Mouse (Mus musculus): Measurements from ENCODE around the gene Nek2. TPM values are rescaled to one million over a fixed set of nuclear protein-coding genes. Genes with fewer than 3 reads are reported as not detected.

Nek2 gene
- under 1 TPM; 0.17 to 0.18 TPM for total RNA-seq (2021)
- long read RNA-seq, experiment 1, partial matches to known transcripts, result 0 of 1 reads
- long read RNA-seq, experiment 1, other reads (novel, unspliced or antisense), result 0 of 1 reads
- long read RNA-seq, experiment 2, result 0 reads

DNA sequence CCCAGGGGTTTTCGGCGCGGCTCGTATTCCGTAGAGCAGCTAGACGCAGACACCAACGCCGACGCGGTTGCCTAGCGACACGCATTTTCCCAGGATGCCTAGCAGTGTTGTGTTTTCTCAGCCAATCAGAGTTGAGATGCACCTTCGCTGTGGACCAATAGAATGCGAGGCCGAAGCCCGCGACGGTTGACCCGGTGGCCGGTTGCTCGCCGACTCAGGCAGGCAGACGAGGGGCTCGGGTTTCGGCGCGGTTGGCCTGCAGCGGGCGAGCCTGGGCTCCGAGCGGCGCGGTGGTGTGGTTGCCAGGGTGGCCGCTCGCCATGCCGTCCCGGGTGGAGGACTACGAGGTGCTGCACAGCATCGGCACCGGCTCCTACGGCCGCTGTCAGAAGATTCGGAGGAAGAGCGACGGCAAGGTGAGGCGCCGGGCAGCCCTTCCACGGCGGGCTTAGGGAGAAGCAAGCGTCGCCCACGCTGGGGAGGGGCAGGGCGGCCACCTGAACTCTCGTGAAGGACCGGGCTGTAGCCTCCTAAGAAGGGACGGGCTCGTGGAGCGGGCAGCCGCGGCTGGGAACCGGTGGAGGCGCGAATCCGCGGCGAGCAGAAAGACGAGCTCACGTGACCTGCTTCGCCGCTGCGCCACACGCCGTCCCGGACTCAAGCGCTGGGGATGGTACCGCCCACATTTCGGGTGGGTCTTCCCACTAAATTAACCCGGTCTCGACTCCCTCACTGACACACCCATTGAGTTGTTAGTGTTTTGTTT is at the start of gene Nek2:
Nek2 (plus strand) TSS at position 119 of the 766 bp plus-strand sequence.
- peak; percentile 97 to 98 for DNase-seq

DNA sequence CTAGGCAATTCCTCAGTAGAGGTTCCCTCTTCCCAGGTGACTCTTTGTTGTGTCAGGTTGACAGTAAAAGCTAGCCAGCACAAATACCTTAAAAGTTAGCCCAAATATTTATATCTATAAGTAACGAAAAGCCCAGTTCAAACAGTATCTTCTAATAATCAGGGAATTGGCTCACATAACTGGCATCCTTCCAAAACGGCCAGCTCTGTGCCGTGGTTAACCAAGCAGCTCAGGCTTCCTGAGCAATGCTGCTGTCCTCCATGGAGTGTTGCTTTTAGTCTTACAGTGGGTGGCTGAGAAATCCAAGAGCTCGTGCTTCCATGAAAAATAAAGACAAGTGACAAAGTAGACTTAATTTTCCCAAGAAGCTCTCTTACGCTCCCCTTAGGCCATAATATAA is 47.1 kb upstream of the Nek2 start:
- no peak for DNase-seq

DNA sequence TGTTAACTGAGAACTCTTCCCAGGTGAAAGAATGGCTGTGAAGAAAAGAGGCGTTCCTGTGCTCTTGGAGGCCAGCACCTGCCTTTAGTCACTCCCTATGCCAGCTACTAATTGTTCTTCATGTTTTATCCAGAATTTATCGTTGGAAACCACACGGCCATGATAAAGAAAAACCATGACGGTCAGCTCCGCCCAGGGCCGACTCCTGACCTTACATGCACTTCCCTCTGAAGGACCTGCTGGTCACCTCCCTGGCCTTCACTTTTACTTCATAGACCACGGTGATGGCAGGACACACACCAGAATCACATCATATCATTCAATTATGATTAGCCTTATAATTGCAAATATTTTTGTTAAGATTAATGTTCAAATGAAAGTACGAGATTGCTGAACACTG is 46.1 kb upstream of the Nek2 start:
- DNase-seq, result no peak

DNA sequence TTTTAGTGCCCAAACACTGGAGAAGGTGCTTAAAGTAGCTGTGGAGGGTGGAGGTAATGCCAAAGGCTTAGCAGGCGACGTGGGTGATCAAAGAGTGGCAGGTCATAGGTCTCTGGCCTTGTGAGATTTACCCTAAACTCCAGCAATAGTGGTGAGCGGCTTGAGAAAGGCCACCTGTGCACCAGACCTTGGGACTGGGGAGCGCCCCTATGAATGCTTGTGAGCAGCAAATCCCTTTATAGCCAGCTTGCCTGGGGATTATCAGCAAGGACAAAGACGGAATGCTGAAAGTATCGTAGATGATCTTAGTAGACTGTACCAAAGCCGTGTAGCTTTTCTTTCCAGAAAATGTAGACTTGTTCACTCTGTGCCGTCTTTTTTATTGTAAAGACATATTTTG is 43.7 kb upstream of the Nek2 start:
- DNase-seq, result no peak

- DNase-seq, result no peak
Observed at GRCm38 (mm10) chr1:191780470-191780869, 40.8 kb upstream of the Nek2 start.

DNA sequence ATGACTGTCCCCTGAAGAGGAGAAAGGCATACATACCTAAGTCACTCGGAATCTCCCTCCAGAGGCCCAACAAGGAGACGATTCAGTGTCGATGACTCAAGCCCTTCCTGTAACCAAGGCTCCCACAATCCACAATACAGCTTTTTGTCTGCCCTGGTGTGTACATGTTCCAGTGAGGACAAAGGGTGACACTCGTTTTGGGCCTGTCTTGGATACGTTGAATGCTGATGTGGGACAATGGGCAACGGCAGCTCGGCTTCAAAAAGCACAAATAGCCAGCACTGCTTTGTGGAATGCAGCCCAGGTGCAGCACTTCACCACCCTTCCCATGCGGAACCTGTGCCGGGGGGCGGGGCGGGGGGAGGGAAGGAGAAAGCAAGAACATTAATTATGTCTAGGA is 36.1 kb upstream of the Nek2 start:
- DNase-seq, result no peak

DNA sequence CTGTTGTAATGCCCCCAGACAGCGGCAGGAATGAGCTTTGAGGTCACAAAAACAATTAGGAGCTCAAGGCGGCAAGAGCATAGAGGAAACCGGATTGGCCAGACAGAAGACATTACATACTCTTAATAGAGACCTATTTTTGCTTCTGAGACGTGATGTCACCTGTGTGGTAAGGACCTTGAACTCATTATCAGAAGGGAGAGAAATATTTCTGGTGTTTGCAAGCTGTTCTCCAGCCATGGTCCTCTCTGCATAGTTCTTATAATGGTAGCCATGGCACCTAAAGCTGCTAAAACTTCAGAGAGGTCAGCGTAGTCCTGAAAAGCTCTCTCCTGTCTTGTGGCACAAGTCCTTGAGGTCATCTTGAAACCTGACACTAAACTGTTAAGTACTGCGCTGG is 35.0 kb upstream of the Nek2 start:
- DNase-seq, result no peak

DNA sequence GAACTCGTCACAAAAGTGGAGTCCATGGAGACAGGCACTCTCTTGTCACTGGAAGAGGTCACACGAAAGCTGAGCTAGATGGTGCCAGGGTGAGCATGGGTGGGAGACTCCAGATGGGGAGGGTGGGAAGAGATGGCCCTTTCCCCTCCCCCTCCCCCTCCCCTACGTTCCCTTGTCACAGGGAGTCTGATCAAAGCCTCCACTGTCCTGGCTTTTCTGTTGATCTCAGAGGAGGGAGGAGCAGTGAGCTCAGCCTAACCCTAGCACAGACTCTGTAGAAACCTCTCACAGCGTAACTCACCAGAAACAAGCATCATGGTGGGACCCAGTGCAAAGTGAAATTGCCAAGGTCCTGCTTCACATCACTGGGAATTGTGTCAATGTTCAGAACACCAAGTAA is 33.9 kb upstream of the Nek2 start:
- DNase-seq, result no peak

DNA sequence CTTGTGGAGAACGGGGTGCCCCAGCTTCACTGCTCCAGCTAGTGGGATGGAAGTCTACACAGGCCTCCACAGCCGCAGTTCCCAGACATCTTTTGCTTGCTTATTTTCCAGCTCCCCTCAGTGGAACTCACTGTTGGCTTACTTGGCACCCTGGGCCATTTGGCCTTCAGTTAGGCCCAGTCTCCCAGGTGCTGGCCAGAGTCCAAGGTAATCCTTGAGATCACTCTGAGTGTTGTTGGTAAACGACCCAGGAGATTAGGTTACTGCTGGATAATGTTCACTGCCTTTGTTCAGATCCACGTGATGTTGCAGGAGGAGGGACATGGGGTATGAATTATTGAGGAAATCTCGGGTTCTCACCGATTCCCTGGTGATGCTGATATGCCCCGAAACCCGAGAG is 28.3 kb upstream of the Nek2 start:
- no peak for DNase-seq

- DNase-seq, result peak; percentile 38 to 46
Observed at GRCm38 (mm10) chr1:191793888-191794532, 27.2 kb upstream of the Nek2 start.

GRCm38 (mm10) chr1:191796238-191796896 is 24.9 kb upstream of the Nek2 start:
- no peak for DNase-seq

GRCm38 (mm10) chr1:191802093-191802819 is 19.0 kb upstream of the Nek2 start:
- DNase-seq, result no peak

DNA sequence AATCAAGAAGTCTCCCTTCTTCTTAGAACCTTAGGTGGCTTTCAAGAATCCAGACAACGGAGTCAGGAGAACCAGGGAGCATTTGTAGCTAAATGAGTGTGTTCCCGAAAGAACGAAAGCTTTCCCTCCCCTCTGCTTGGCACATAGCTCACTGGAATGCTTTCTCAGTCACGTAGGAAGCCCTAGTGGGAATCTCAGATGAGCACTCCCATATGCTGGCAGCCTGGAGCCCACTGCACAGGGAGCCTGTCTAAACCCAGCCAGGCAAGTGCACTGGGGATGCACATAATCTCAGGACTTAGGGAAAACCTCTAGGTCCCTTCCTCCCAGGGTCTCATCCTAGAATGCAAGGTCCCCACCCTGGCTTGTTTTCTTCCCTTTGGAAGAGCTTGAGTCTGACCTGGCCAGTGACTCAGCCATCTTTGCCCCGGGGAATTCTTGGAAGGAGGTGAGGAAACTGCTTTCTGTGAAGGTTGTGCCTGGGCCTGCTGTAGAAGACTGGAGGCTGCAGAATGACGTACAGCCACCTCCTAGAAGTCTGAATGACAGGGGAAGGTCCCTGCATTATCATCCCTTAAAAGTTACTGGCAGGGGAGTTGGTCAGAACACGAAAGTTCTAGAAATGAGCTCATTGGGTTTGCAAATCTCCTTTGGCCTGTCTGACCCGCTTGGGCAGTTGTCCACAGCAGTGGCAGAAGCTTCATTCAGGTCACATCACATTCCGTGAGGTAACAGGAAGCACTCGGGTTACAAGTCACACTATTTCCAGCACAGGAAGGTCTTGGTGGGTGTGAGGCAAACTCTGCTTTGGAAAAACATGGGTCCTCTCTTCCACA is 18.2 kb upstream of the Nek2 start:
- DNase-seq, result peak; percentile 30 to 42

- DNase-seq, result no peak
Observed at GRCm38 (mm10) chr1:191804747-191805146, 16.5 kb upstream of the Nek2 start.

- no peak for DNase-seq
Observed at GRCm38 (mm10) chr1:191805788-191806187, 15.5 kb upstream of the Nek2 start.

DNA sequence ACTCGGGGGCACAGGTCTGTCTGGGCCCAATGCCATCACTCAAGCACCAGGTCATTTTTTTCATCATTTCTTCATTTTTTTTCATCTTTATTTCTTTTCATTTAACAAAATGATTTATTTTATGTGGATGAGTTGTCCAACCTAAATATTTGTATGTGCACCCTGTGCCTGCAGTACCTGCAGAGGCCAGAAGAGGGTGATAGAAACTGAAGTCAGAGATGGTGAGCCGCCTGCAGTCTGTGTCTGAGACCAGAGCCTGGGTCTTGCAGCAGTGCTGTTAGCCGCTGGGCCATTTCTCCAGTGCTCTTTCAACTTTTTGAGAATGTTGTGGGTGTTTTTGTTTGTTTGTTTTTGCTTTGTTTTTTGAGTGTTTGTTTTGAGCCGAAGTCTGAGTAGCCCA is 14.5 kb upstream of the Nek2 start:
- DNase-seq, result no peak

DNA sequence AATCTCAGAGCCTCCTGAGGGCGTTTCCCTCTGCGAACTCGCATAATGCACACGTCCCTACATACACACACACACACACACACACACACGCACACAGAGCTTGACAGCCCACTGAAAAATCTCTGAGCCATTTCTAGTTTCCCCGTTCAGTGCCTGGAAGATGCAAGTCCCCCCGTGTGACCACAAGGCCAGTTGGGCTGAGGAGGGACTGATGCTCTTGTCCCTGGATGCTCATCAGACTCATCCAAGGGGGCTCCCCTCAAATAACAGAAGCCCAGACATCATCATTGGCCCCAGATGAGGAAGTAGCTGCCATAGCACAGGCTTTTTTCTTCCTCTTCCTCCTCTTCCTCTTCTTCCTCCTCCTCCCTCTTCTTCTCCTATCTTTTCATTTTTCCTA is 13.3 kb upstream of the Nek2 start:
- DNase-seq, result no peak

GRCm38 (mm10) chr1:191808688-191809223 is 12.5 kb upstream of the Nek2 start:
- no peak for DNase-seq

DNA sequence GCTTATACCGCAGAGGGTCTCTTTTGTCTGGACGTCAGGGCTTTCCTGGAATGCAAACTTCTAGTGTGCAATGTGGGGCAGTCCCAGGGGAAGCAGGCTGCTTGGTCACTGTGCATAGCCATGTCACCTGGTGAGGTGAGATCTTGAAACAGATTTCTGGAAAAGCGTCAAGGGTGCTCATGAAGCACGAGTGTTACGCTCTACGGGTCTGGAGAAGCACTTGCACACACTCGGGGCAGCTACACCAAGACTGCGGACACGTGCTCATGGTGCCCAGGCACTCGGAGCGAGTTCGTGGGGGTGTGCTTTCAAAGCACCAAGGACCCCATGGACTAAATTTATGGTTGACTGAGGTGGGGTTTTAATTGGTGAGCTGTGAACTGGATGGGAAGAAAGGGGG is 9.5 kb upstream of the Nek2 start:
- no peak for DNase-seq

- no peak for DNase-seq
Observed at GRCm38 (mm10) chr1:191812949-191813691, 8.1 kb upstream of the Nek2 start.

DNA sequence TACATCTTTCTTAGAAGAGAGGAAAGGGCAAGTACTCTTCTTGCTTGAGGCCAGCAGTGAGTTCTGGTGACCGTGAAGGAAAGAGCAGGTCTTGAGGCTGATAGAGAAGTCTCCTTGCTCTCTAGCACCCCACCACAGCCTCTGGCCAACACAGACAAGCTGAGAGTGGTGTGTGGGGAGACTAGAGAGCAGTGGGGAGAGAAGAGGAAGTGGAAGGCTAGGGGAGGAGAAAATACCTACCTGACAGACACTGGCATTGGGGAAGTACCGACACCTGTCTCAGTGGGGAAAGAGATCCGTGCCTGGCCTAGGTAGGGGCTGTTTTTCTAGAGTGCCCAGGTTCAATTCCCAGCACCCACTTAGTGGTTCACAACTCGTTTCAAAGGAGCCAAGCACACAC is 7.0 kb upstream of the Nek2 start:
- DNase-seq, result peak in 1 of 2 experiments; percentile 32

Measured in heart, adult 18-20 months (tissue).